Mouse (Mus musculus): ENCODE measurements at regions not wholly inside any gene's neighbourhood (a gene's known extent, or its start where the extent isn't known, plus 50 kb on each side); places are given as distances from the start of the nearest gene placed in this dataset.

DNA sequence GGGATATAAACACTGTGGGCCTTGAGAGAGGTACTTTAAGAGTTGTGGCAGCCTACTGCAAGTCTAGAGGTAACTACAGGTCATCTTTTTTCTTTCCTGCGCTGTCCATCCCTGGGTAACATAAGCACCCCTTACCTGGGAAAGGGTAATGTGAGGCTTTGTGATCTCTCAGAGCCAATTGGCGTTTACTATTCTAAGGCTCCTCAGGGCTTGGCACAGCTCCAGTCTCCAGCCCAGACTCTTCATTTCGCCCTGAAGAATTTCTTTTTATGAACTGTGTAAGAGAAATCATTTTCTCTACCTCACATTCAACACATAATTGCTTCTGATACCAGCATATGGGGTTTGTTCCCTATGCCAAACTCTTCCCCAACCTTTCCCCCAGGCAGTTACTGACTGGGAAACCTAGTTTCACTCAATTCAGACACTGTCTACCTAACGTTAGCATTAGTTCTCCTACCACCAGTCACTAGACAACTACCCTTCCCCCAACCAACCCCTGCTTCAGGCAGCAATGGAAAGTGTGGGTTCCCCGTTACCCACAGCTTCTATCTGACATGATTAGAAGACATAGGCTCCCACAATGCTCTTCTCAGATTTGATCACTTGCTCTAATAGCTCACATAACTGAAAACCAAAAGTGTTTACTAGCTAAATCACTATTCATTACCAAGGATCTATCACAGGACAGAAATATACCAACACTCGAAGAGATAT lies 52.4 kb upstream of the Acbd6 start:
- ATAC-seq (replicated peaks; ENCODE audit: insufficient number of reproducible peaks, low FRiP score, low TSS enrichment, poor library complexity, severe bottlenecking) = no peak
